Mouse (Mus musculus): ENCODE data around the gene Irgm1.
"Not testable (repeated sequence)": the region's sequence is repeated elsewhere in the genome, so short reads cannot be mapped to it uniquely, and the experiment has no call there.

- not testable (repeated sequence) for TF ChIP-seq GATA1 (IDR thresholded peaks at IDR 0.05; ENCODE audit: borderline replicate concordance, low read length); FLI1 (IDR thresholded peaks at IDR 0.05; ENCODE audit: low read length)
Measured at GRCm38 (mm10) chr11:48821299-48821698, 50.2 kb downstream of the Irgm1 start.

Data from megakaryocyte, embryonic 14.5 days (primary cell).